Mouse (Mus musculus): Measurements from ENCODE around the gene Tat.

Tat gene

GRCm38 (mm10) chr8:109990224-109990623 is at the start of gene Tat:
Gene Tat, plus strand, starts transcription at chr8:109990437.
- in situ Hi-C loops (cut with MboI; ENCODE audit: low sequenced_read_pairs): no loop called here

- in situ Hi-C loops (cut with MboI; ENCODE audit: low sequenced_read_pairs): no loop called here
These were observed 48.5 kb upstream of the Tat start for GRCm38 (mm10) chr8:109941606-109942360.

GRCm38 (mm10) chr8:109945153-109945632 is 45.0 kb upstream of the Tat start:
- in situ Hi-C loops (cut with MboI; ENCODE audit: low sequenced_read_pairs): no loop called here

GRCm38 (mm10) chr8:109945694-109946093 is 44.5 kb upstream of the Tat start:
- in situ Hi-C loops (cut with MboI; ENCODE audit: low sequenced_read_pairs): no loop called here

- in situ Hi-C loops (cut with MboI; ENCODE audit: low sequenced_read_pairs): no loop called here
These were observed 44.0 kb upstream of the Tat start for GRCm38 (mm10) chr8:109946272-109946671.

- in situ Hi-C loops (cut with MboI; ENCODE audit: low sequenced_read_pairs): no loop called here
These were observed 42.6 kb upstream of the Tat start for GRCm38 (mm10) chr8:109947447-109948284.

GRCm38 (mm10) chr8:109948285-109948564 is 42.0 kb upstream of the Tat start:
- in situ Hi-C loops (cut with MboI; ENCODE audit: low sequenced_read_pairs): no loop called here

GRCm38 (mm10) chr8:109952171-109952570 is 38.1 kb upstream of the Tat start:
- in situ Hi-C loops (cut with MboI; ENCODE audit: low sequenced_read_pairs): no loop called here

GRCm38 (mm10) chr8:109954486-109954948 is 35.7 kb upstream of the Tat start:
- in situ Hi-C loops (cut with MboI; ENCODE audit: low sequenced_read_pairs): no loop called here

GRCm38 (mm10) chr8:109957167-109958028 is 32.8 kb upstream of the Tat start:
- in situ Hi-C loops (cut with MboI; ENCODE audit: low sequenced_read_pairs): no loop called here

GRCm38 (mm10) chr8:109958036-109958655 is 32.1 kb upstream of the Tat start:
- in situ Hi-C loops (cut with MboI; ENCODE audit: low sequenced_read_pairs): no loop called here

GRCm38 (mm10) chr8:109959112-109959511 is 31.1 kb upstream of the Tat start:
- in situ Hi-C loops (cut with MboI; ENCODE audit: low sequenced_read_pairs): no loop called here

- in situ Hi-C loops (cut with MboI; ENCODE audit: low sequenced_read_pairs): no loop called here
These were observed 28.4 kb upstream of the Tat start, which contains the start of gene Marveld3 for GRCm38 (mm10) chr8:109961693-109962367. Gene Marveld3, minus strand, starts transcription at chr8:109962203.

GRCm38 (mm10) chr8:109962896-109963295 is 27.3 kb upstream of the Tat start:
- in situ Hi-C loops (cut with MboI; ENCODE audit: low sequenced_read_pairs): no loop called here

GRCm38 (mm10) chr8:109963421-109963820 is 26.8 kb upstream of the Tat start:
- in situ Hi-C loops (cut with MboI; ENCODE audit: low sequenced_read_pairs): no loop called here

- in situ Hi-C loops (cut with MboI; ENCODE audit: low sequenced_read_pairs): no loop called here
These were observed 26.1 kb upstream of the Tat start for GRCm38 (mm10) chr8:109964106-109964505.

- in situ Hi-C loops (cut with MboI; ENCODE audit: low sequenced_read_pairs): no loop called here
These were observed 21.4 kb upstream of the Tat start for GRCm38 (mm10) chr8:109968837-109969236.

GRCm38 (mm10) chr8:109970323-109970722 is 19.9 kb upstream of the Tat start:
- in situ Hi-C loops (cut with MboI; ENCODE audit: low sequenced_read_pairs): no loop called here

GRCm38 (mm10) chr8:109972901-109973300 is 17.3 kb upstream of the Tat start:
- in situ Hi-C loops (cut with MboI; ENCODE audit: low sequenced_read_pairs): no loop called here

GRCm38 (mm10) chr8:109979339-109979738 is 10.9 kb upstream of the Tat start:
- in situ Hi-C loops (cut with MboI; ENCODE audit: low sequenced_read_pairs): no loop called here

Measured in CH12F3 (cell line).